Mouse (Mus musculus) hindbrain, postnatal 0 days (tissue): ENCODE measurements around the gene Fadd. TPM values are rescaled to one million over a fixed set of nuclear protein-coding genes. Genes with fewer than 3 reads are reported as not detected.

ENCODE experiments used
- ATAC-seq: fragments of 200-750 bp; cut with Nextera tagmentation; 2 replicates; pipeline ENCODE4 v1.8.0; 2017; ENCODE audit warnings: mild to moderate bottlenecking, moderate TSS enrichment, moderate library complexity
- DNase-seq: peaks from one replicate; pipeline ENCODE4 v3.0.0-alpha.2; 2015; ENCODE audit warnings: low spot score
- H3K27ac ChIP-seq: fragments of 300-500 bp; sonication (generic); 2 replicates; pipeline ENCODE4 v1.5.1; 2014; ENCODE audit warnings: mild to moderate bottlenecking
- H3K27me3 ChIP-seq: fragments of 300-500 bp; sonication (generic); 2 replicates; pipeline ENCODE4 v1.6.1; 2014; ENCODE audit warnings: low read length, mixed read lengths; ENCODE audit not compliant: insufficient read depth
- H3K36me3 ChIP-seq: fragments of 300-500 bp; sonication (generic); 2 replicates; pipeline ENCODE4 v1.6.1; 2014; ENCODE audit warnings: low read length, mixed read lengths; ENCODE audit not compliant: insufficient read depth
- H3K4me1 ChIP-seq: fragments of 300-500 bp; sonication (generic); 2 replicates; pipeline ENCODE4 v1.6.1; 2014; ENCODE audit warnings: antibody characterized with exemption, low read length, mixed read lengths; ENCODE audit not compliant: insufficient read depth
- H3K4me2 ChIP-seq: fragments of 300-500 bp; sonication (generic); 2 replicates; pipeline ENCODE4 v1.6.1; 2014; ENCODE audit warnings: low read depth, mild to moderate bottlenecking, low read length, moderate library complexity, mixed read lengths
- H3K4me3 ChIP-seq: fragments of 300-500 bp; sonication (generic); 2 replicates; pipeline ENCODE4 v1.5.1; 2014; ENCODE audit warnings: low read length
- H3K9ac ChIP-seq: fragments of 300-500 bp; sonication (generic); replicated peaks from 2 replicates; pipeline ENCODE4 v1.6.1; 2014; ENCODE audit warnings: mild to moderate bottlenecking, low read length, moderate library complexity, mixed read lengths
- H3K9me3 ChIP-seq: fragments of 300-500 bp; sonication (generic); 2 replicates; pipeline ENCODE4 v1.6.1; 2016; ENCODE audit warnings: low read length, mixed read lengths
- CTCF ChIP-seq: IDR thresholded peaks from 2 replicates; pipeline ENCODE4 v1.5.1; 2016; ENCODE audit warnings: antibody characterized with exemption, control low read depth, low read depth
- WGBS: fragments of 180-500 bp; shearing (Covaris S2); extraction: QIAGEN DNeasy Blood & Tissue Kit; methylation state at CpG from one replicate; pipeline ENCODE4 v1.1.7; 2014; 5-methylcytosine and 5-hydroxymethylcytosine counted together
- polyA plus RNA-seq: library from polyadenylated mRNA; unstranded; fragments of >200 nt; fragmentation: Nextera tagmentation; extraction: Ambion mirVana; gene quantifications from 2 replicates; pipeline ENCODE4 v1.2.1, GENCODE M21; 2015
- total RNA-seq: library from RNA; depleted of rRNA; stranded (reverse); fragments of >200 nt; gene quantifications from 2 replicates; pipeline ENCODE4 v1.2.3, GENCODE M21; 2014

Gene Fadd
- total and polyA plus RNA-seq, 2 experiments from 2014 or later: 3.1 to 4.3 TPM

DNA sequence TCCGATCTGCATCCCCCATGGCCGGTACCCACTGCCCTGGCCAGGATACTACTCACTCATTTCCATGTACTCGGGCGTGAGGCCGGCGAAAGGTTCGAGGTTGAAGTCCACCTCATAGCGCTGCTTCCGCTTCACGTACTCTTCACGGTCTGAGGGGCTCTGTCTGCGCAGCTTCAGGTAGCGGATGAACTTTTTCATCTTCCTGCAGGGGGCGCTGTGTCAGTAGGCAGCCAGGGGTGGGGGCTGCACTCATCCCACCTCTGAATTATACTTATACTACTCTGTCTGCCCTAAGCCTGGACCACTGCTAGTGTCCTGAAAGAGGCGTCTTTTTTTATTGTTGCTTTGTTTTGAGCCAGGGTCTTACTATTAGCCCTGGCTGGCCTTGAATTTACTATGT is 25.6 kb upstream of the Fadd start:
- no peak for DNase-seq
- Histone ChIP-seq H3K4me2 (no peak overlapping the region), H3K9ac (no peak overlapping the region), H3K36me3 (no peaks in the 10 kb centered on the region), H3K27me3 (no peaks in the 10 kb centered on the region), H3K9me3 (no peaks in the 10 kb centered on the region), H3K4me3 (no peak overlapping the region), H3K4me1 (no peaks in the 10 kb centered on the region; the same call in 1 of the 2 replicates), H3K27ac (no peak overlapping the region)
- peak; percentile 34; the same call in 1 of the 2 replicates for TF ChIP-seq CTCF
- no peak for ATAC-seq
- WGBS: 93% methylated on average over 15 of the region's 15 CpGs

DNA sequence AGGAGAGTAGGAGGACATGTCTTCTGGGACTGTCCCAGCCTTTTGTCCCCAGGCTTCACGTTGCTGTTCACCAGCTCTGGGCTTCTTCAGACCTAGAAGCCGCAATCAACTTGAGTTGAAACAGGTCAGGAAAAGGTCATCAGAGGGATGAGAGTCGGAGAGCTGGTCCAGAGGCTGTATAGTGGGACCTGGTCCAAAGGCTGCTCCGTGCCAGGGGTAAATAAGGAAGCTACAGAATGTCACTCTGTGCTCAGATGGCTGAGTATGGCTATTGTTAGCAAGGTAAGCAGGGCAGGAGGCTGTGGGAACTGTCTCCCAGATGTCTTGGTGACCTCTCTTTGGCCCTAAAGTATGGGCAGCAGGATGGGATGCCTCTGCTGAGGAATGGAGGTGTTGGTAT is 22.5 kb upstream of the Fadd start:
- TF ChIP-seq CTCF: no peak
- Histone ChIP-seq H3K27ac (no peak overlapping the region), H3K36me3 (no peaks in the 10 kb centered on the region), H3K4me2 (no peak overlapping the region), H3K27me3 (no peaks in the 10 kb centered on the region), H3K4me3 (no peak overlapping the region), H3K4me1 (0 out of 2 replicates have a peak, but pooled peaks cover 4% of the 10 kb centered on the region), H3K9me3 (no peaks in the 10 kb centered on the region), H3K9ac (no peak overlapping the region)
- WGBS: 73% methylated on average over 4 of the region's 4 CpGs
- DNase-seq (no peak), ATAC-seq (no peak)

DNA sequence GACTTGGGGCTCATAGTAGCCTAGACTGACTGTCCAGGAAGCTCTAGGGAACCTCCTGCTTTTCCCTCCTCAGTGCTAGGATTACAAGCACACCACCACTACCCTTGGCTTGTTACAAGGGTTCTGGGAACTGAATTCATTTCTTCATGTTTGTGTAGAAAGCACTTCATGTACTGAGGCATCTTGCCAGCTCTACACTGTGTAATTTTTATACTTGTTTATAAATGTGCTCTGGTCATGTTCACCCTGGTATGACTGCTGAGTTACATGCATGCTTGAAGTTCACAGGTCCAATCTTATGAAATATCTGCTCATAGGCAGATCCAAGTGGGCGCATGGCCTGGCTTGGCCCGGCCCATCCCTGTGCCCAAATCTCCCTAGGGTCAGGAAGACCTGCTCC is 22.0 kb upstream of the Fadd start:
- Histone ChIP-seq H3K4me1 (0 out of 2 replicates have a peak, but pooled peaks cover 4% of the 10 kb centered on the region), H3K27ac (no peak overlapping the region), H3K27me3 (no peaks in the 10 kb centered on the region), H3K9ac (no peak overlapping the region), H3K4me2 (no peak overlapping the region), H3K4me3 (no peak overlapping the region), H3K36me3 (no peaks in the 10 kb centered on the region), H3K9me3 (no peaks in the 10 kb centered on the region)
- DNase-seq (no peak), ATAC-seq (no peak)
- no peak for TF ChIP-seq CTCF
- 100% methylated on average over 2 of the region's 2 CpGs for WGBS

DNA sequence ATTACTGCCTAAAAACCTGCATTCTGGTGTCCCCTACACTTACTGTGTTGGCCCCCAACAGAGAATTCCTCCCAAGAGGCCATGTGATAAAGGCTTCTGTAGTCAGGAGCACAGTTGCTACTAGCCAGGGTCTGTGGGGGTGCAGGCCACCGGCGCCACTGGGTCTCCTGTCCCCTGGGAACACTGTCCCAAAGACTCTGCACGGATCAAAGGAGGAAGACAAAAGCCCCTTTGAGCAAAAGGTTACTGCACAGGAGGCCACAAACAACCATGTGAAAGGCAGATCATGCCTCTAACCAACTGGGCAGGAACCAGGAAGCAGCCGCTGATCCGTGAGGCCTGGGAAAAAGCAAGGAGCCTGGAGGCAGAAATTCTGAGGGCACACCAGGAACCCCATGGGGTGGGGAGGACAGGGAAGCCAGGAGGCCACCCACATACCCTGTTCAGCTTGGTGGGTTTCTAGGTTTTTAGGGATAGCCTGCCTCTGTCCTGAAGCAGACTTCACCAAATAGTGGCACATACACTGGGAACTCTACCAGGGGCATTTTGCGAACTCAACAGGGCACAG is 18.2 kb upstream of the Fadd start:
- WGBS: 24% methylated on average over 6 of the region's 6 CpGs

DNA sequence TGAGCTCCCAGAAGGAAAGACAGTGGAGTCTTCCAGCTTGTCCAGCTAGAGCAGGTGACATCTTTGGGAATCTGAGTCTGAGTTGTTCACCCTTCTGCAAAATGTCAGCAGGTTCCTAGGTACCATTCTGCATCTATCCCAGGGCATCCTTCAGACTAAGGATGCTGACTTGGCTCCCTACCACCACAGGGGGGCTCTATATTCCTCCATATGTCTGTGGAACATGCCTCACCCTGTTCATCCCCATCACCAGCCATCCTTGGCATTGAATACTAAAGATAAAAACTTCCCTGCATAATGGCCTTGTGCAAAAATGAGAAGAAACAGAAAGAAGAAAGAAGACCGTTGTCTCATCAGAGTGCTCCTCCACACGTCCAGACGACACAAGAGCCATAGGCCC is 7.2 kb upstream of the Fadd start:
- TF ChIP-seq CTCF: peak; percentile 58
- Histone ChIP-seq H3K4me1 (no peaks in the 10 kb centered on the region), H3K4me3 (no peak overlapping the region), H3K9me3 (no peaks in the 10 kb centered on the region), H3K4me2 (no peak overlapping the region), H3K27ac (no peak overlapping the region), H3K36me3 (no peaks in the 10 kb centered on the region), H3K27me3 (no peaks in the 10 kb centered on the region; the same call in 1 of the 2 replicates), H3K9ac (no peak overlapping the region)
- peak; percentile 36; the same call in 1 of the 2 replicates for ATAC-seq
- WGBS: 74% methylated on average over 3 of the region's 3 CpGs
- peak; percentile 68 for DNase-seq

More for the DNA sequence above, 18.2 kb upstream of the Fadd start:
- no peaks in the 10 kb centered on the region for H3K36me3 ChIP-seq
- H3K4me1 ChIP-seq: 0 out of 2 replicates have a peak, but pooled peaks cover 4% of the 10 kb centered on the region
- DNase-seq: peak; percentile 37
- peak; percentile 56 for ATAC-seq
- no peak for TF ChIP-seq CTCF
- H3K9ac ChIP-seq: no peak overlapping the region
- no peaks in the 10 kb centered on the region for H3K27me3 ChIP-seq
- no peaks in the 10 kb centered on the region for H3K9me3 ChIP-seq
- H3K27ac ChIP-seq: peak overlapping the region; percentile 48; the same call in 1 of the 2 replicates
- H3K4me2 ChIP-seq: no peak overlapping the region
- H3K4me3 ChIP-seq: no peak overlapping the region

DNA sequence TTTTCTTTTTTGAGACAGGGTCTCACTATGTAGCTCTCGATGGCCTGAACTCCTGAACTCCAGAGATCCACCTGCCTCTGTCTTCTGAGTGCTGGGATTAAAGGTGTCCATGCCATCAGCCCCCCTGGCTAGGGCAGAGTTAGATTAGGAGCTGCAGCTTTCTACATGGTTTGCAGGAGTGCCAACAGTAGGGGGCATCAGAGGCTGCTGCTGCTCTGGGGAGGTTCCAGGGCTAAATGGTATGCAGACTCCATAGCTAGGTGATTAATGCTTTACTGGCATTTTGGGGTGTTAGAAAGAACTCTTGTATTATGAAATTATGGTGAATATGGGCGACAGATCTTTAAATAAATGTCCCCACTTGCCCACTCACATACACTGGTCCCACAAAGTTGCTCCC is 5.0 kb upstream of the Fadd start:
- Histone ChIP-seq H3K9ac (no peak overlapping the region), H3K27me3 (no peaks in the 10 kb centered on the region; the same call in 1 of the 2 replicates), H3K4me2 (no peak overlapping the region), H3K27ac (no peak overlapping the region), H3K4me1 (peaks cover 4% of the 10 kb centered on the region; the same call in 1 of the 2 replicates), H3K4me3 (no peak overlapping the region), H3K36me3 (no peaks in the 10 kb centered on the region), H3K9me3 (no peaks in the 10 kb centered on the region)
- peak; percentile 76 for TF ChIP-seq CTCF
- ATAC-seq: no peak
- peak; percentile 71 for DNase-seq
- WGBS: 37% methylated on average over 2 of the region's 2 CpGs

DNA sequence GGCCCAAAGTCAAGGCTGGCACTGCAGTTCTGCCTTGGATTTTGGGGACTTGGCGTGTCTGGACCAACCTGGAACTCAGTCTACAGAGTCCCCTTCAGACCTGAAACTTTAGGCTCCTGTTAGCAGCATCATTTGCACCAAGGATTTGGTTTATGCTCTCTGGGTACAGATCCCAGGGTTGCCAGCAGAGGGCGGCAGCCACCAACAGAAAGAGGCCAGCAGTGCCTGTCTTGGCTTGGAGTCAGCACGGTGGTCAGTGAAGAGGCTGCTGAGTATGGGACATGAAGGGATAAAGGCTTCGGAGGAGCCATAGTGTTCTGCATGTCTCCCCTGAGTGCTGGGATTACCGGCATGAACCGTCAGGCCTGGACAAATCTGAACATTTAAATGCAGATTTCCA is 3.4 kb upstream of the Fadd start:
- no peak overlapping the region for H3K4me2 ChIP-seq
- WGBS: 5% methylated on average over 6 of the region's 6 CpGs
- no peak overlapping the region for H3K27ac ChIP-seq
- no peak overlapping the region for H3K9ac ChIP-seq
- no peaks in the 10 kb centered on the region; the same call in 1 of the 2 replicates for H3K27me3 ChIP-seq
- TF ChIP-seq CTCF: peak; percentile 99
- peak; percentile 86 for DNase-seq
- H3K9me3 ChIP-seq: no peaks in the 10 kb centered on the region
- ATAC-seq: no peak
- H3K36me3 ChIP-seq: no peaks in the 10 kb centered on the region
- no peak overlapping the region for H3K4me3 ChIP-seq
- H3K4me1 ChIP-seq: peaks cover 12% of the 10 kb centered on the region
